ENCODE assay signal across 8 mouse cellular contexts in the genomic region with DNA sequence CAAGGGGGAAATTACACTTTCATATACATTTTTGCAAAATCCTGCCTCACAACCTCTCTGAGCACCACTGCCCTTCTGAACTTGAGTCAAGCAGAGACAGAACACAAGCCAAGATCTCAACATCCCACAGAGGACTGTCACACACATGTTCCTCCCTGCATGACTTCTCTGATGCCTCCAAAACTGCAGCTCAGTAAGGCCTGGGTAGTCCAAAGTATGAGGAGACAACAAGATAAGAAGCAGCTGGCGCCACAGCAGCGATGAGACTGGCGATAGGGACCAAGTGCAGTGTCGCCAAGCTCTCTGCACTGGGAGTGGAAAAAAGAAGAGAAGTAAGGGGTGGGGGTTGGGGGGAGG. TPM values are rescaled to one million over a fixed set of nuclear protein-coding genes. Genes with fewer than 3 reads are reported as not detected.
DNase-seq lines count a peak whose midpoint lies in the region; ATAC-seq and TF ChIP-seq lines count a peak whose summit lies in the region.

No protein-coding gene starts in this region.

- no peak for DNase-seq in heart, adult 11 months
- DNase-seq in CH12.LX (ENCODE audit: extremely low read depth): no peak
- peak; percentile 19 for DNase-seq in embryo, embryonic 11.5 days (ENCODE audit: low read depth, low spot score)
- DNase-seq in lung, postnatal 0 days (ENCODE audit: low spot score): peak; percentile 63
- peak; percentile 29 for DNase-seq in splenic B cell, adult 2 months (ENCODE audit: low read depth, low spot score)
- no peak for DNase-seq in adrenal gland, postnatal 4 days (ENCODE audit: low spot score in 2 of 2)

- H3K36me3 ChIP-seq in heart, embryonic 11.5 days (ENCODE audit: control insufficient read depth, insufficient read depth, low read length): no peaks in the 10 kb centered on the region
- peaks cover 3 to 17% of the 10 kb centered on the region in 2 experiments for H3K36me3 ChIP-seq in CH12.LX (replicated peaks in 1 of 2; ENCODE audit: control insufficient read depth in 1 of 2, insufficient read depth in 1 of 2, low read length in 1 of 2)
- no peaks in the 10 kb centered on the region for H3K36me3 ChIP-seq in intestine, embryonic 15.5 days
- no peaks in the 10 kb centered on the region for H3K36me3 ChIP-seq in lung, postnatal 0 days (ENCODE audit: insufficient read depth, low read length)
- no peaks in the 10 kb centered on the region for H3K36me3 ChIP-seq in splenic B cell, adult 2 months (ENCODE audit: control insufficient read depth, insufficient read depth, low read length, poor library complexity, severe bottlenecking)

- no peak for TF ChIP-seq POLR2A in CH12.LX (IDR thresholded peaks at IDR 0.05; ENCODE audit: low read depth, low read length)

- dilution Hi-C loops in CH12.LX (cut with MboI; ENCODE audit: extremely low pct_ligation_motif_present, extremely low pct_unique_long_range_greater_than_20kb, low sequenced_read_pairs): no loop called here

- peak overlapping the region; percentile 86 for H3K4me2 ChIP-seq in heart, embryonic 11.5 days
- peak overlapping the region; percentile 83 for H3K4me2 ChIP-seq in CH12.LX (ENCODE audit: insufficient read depth, low read depth, poor library complexity, severe bottlenecking)
- H3K4me2 ChIP-seq in intestine, embryonic 15.5 days (replicated peaks): peak overlapping the region; percentile 88
- H3K4me2 ChIP-seq in lung, postnatal 0 days (replicated peaks; ENCODE audit: low read depth, low read length): peak overlapping the region; percentile 85

- in situ Hi-C loops in CH12.LX (cut with MboI; ENCODE audit: low pct_ligation_motif_present, low pct_unique_long_range_greater_than_20kb, low sequenced_read_pairs): loop anchor here (5.0 kb wide), 1 partner anchor 173 kb away; no protein-coding TSS in a partner anchor

- no peaks in the 10 kb centered on the region for H3K27me3 ChIP-seq in heart, embryonic 11.5 days (ENCODE audit: control insufficient read depth, insufficient read depth, low read length)
- no peaks in the 10 kb centered on the region for H3K27me3 ChIP-seq in CH12.LX (replicated peaks)
- no peaks in the 10 kb centered on the region for H3K27me3 ChIP-seq in intestine, embryonic 15.5 days (replicated peaks)
- H3K27me3 ChIP-seq in lung, postnatal 0 days (replicated peaks; ENCODE audit: insufficient read depth, low read length): no peaks in the 10 kb centered on the region
- H3K27me3 ChIP-seq in splenic B cell, adult 2 months (ENCODE audit: control insufficient read depth, insufficient read depth, low read length, poor library complexity, severe bottlenecking): no peaks in the 10 kb centered on the region

- ATAC-seq in heart, embryonic 11.5 days (replicated peaks; ENCODE audit: insufficient number of reproducible peaks, low FRiP score, low TSS enrichment): no peak
- no peak for ATAC-seq in intestine, embryonic 15.5 days
- peak; percentile 43 for ATAC-seq in lung, postnatal 0 days

- WGBS in heart, embryonic 11.5 days (ENCODE audit: insufficient replicate concordance): 3% methylated on average over 4 of the region's 4 CpGs
- WGBS in intestine, embryonic 15.5 days: 10% methylated on average over 4 of the region's 4 CpGs
- WGBS in lung, postnatal 0 days: 2% methylated on average over 4 of the region's 4 CpGs

- no peak for TF ChIP-seq EP300 in CH12.LX (IDR thresholded peaks at IDR 0.05; ENCODE audit: low read length)
- TF ChIP-seq EP300 in lung, postnatal 0 days (IDR thresholded peaks at IDR 0.05): no peak

- no peak overlapping the region for H3K27ac ChIP-seq in heart, embryonic 11.5 days (ENCODE audit: low read depth, low read length)
- H3K27ac ChIP-seq in CH12.LX (ENCODE audit: insufficient read depth, low read depth): peak overlapping the region; percentile 74
- peak overlapping the region; percentile 75 for H3K27ac ChIP-seq in intestine, embryonic 15.5 days
- peak overlapping the region; percentile 85 for H3K27ac ChIP-seq in lung, postnatal 0 days (ENCODE audit: low read length)

- no peak for TF ChIP-seq CTCF in CH12.LX (conservative IDR thresholded peaks at IDR 0.05 in 1 of 2, IDR thresholded peaks at IDR 0.05 in 1 of 2; ENCODE audit: low read depth in 2 of 2, low read length in 2 of 2)
- TF ChIP-seq CTCF in lung, postnatal 0 days (IDR thresholded peaks at IDR 0.05): no peak

- H3K79me2 ChIP-seq in CH12.LX (replicated peaks; ENCODE audit: control insufficient read depth, extremely low read depth, insufficient read depth, poor library complexity, severe bottlenecking): peaks cover 29% of the 10 kb centered on the region

- no peaks in the 10 kb centered on the region for H3K9me3 ChIP-seq in heart, embryonic 11.5 days (replicated peaks; ENCODE audit: control insufficient read depth, low read length)
- H3K9me3 ChIP-seq in CH12.LX (replicated peaks; ENCODE audit: low read length): no peaks in the 10 kb centered on the region
- no peaks in the 10 kb centered on the region for H3K9me3 ChIP-seq in intestine, embryonic 15.5 days
- H3K9me3 ChIP-seq in lung, postnatal 0 days (ENCODE audit: low read length): no peaks in the 10 kb centered on the region

- peak overlapping the region; percentile 78 for H3K4me3 ChIP-seq in heart, embryonic 11.5 days (ENCODE audit: low read depth, low read length)
- peak overlapping the region; percentile 73 to 93 (median 76) for H3K4me3 ChIP-seq in CH12.LX (replicated peaks in 1 of 3; ENCODE audit: low read depth in 2 of 3, low read length in 2 of 3, poor library complexity in 1 of 3)
- H3K4me3 ChIP-seq in intestine, embryonic 15.5 days (replicated peaks): peak overlapping the region; percentile 84
- H3K4me3 ChIP-seq in lung, postnatal 0 days (ENCODE audit: low read depth, low read length): peak overlapping the region; percentile 55

- peak overlapping the region; percentile 75 for H3K9ac ChIP-seq in heart, embryonic 11.5 days (ENCODE audit: low read depth, low read length)
- peak overlapping the region; percentile 86 for H3K9ac ChIP-seq in CH12.LX (ENCODE audit: insufficient read depth, low read depth)
- peak overlapping the region; percentile 67 for H3K9ac ChIP-seq in intestine, embryonic 15.5 days
- H3K9ac ChIP-seq in lung, postnatal 0 days (replicated peaks; ENCODE audit: low read depth): no peak overlapping the region

- TF ChIP-seq RAD21 in CH12.LX (IDR thresholded peaks at IDR 0.05; ENCODE audit: low read depth, low read length): no peak

- H3K4me1 ChIP-seq in heart, embryonic 11.5 days (ENCODE audit: control insufficient read depth, insufficient read depth, low read length): peaks cover 23% of the 10 kb centered on the region
- peaks cover 19 to 50% of the 10 kb centered on the region in 2 experiments for H3K4me1 ChIP-seq in CH12.LX (ENCODE audit: control insufficient read depth in 1 of 2, insufficient read depth in 2 of 2)
- H3K4me1 ChIP-seq in intestine, embryonic 15.5 days (replicated peaks): peaks cover 9% of the 10 kb centered on the region
- H3K4me1 ChIP-seq in lung, postnatal 0 days (ENCODE audit: insufficient read depth, low read depth, low read length): 0 out of 2 replicates have a peak, but pooled peaks cover 4% of the 10 kb centered on the region

TF ChIP-seq in CH12.LX, 34 proteins besides CTCF, POLR2A, EP300 and RAD21:
- peak; percentile 23; the same call in 1 of the 2 replicates for TF ChIP-seq MYC (IDR thresholded peaks at IDR 0.05; ENCODE audit: low read depth, low read length)
- TF ChIP-seq CHD2 (IDR thresholded peaks at IDR 0.05; ENCODE audit: low read length): peak; percentile 38; the same call in 1 of the 2 replicates
- no peak for TF ChIP-seq MAZ (IDR thresholded peaks at IDR 0.05; ENCODE audit: low read depth, low read length)
- 0 out of 2 replicates have a peak, but pooled peaks have one; percentile 2 for TF ChIP-seq MAX (IDR thresholded peaks at IDR 0.05; ENCODE audit: low read length)

RNA-seq across cellular contexts. Expression of gene Nxpe3, which starts 0.6 kb away (rescaled TPM):
- polyA plus RNA-seq in heart, embryonic 11.5 days (2014; fragmentation: Nextera tagmentation; extraction: Ambion mirVana): 0.99 and 1.2 TPM in 2 replicates
- total RNA-seq in CH12.LX (2012; rRNA removed) (10.2 and 12.3 TPM in 2 replicates), CH12.LX (2014; rRNA removed) (4.6 and 5.4 TPM in 2 replicates)
- polyA plus RNA-seq in CH12.LX (2012; ENCODE audit: insufficient read length, low read depth): 9.9 and 10.6 TPM in 2 replicates
- 1.3 and 1.5 TPM in 2 replicates for polyA plus RNA-seq in intestine, embryonic 15.5 days (2015; fragmentation: Nextera tagmentation; extraction: Ambion mirVana)
- 0.47 and 0.71 TPM in 2 replicates for polyA plus RNA-seq in lung, postnatal 0 days (2015; fragmentation: Nextera tagmentation; extraction: Ambion mirVana)
- 1 to 10 TPM; 2.5 to 3.0 TPM for total RNA-seq in adrenal gland, postnatal 4 days (2021)

RNA-seq across cellular contexts. Expression of gene Cep97, which starts 40.1 kb away (rescaled TPM):
- 7.4 and 11.9 TPM in 2 replicates for polyA plus RNA-seq in heart, embryonic 11.5 days (2014; fragmentation: Nextera tagmentation; extraction: Ambion mirVana)
- total RNA-seq in CH12.LX (2012; rRNA removed): 24.9 and 26.9 TPM in 2 replicates
- 27.5 and 28.2 TPM in 2 replicates for total RNA-seq in CH12.LX (2014; rRNA removed)
- 16.9 and 19.2 TPM in 2 replicates for polyA plus RNA-seq in CH12.LX (2012; ENCODE audit: insufficient read length, low read depth)
- 5.9 and 6.7 TPM in 2 replicates for polyA plus RNA-seq in intestine, embryonic 15.5 days (2015; fragmentation: Nextera tagmentation; extraction: Ambion mirVana)
- 3.8 and 4.0 TPM in 2 replicates for polyA plus RNA-seq in lung, postnatal 0 days (2015; fragmentation: Nextera tagmentation; extraction: Ambion mirVana)
- total RNA-seq in adrenal gland, postnatal 4 days (2021): 10 to 100 TPM; 10.8 to 13.0 TPM

RNA-seq across cellular contexts. Expression of gene Nfkbiz, which starts 55.8 kb away (rescaled TPM):
- polyA plus RNA-seq in heart, embryonic 11.5 days (2014; fragmentation: Nextera tagmentation; extraction: Ambion mirVana): 3.5 and 3.7 TPM in 2 replicates
- total RNA-seq in CH12.LX (2012; rRNA removed): 13.9 and 17.1 TPM in 2 replicates
- total RNA-seq in CH12.LX (2014; rRNA removed): 19.7 and 23.7 TPM in 2 replicates
- polyA plus RNA-seq in CH12.LX (2012; ENCODE audit: insufficient read length, low read depth): 11.4 and 13.7 TPM in 2 replicates
- polyA plus RNA-seq in intestine, embryonic 15.5 days (2015; fragmentation: Nextera tagmentation; extraction: Ambion mirVana): 8.7 and 8.8 TPM in 2 replicates
- polyA plus RNA-seq in lung, postnatal 0 days (2015; fragmentation: Nextera tagmentation; extraction: Ambion mirVana): 16.0 and 21.5 TPM in 2 replicates
- 1 to 10 TPM; 6.8 to 7.4 TPM for total RNA-seq in adrenal gland, postnatal 4 days (2021)

Comparison
In these comparisons a context has a peak if more than half of its experiments do, and no peak if none do; other contexts are left out.
1. DNase-seq: peak in embryo, embryonic 11.5 days (single experiment), lung, postnatal 0 days (single experiment) and splenic B cell, adult 2 months (single experiment); none in heart, adult 11 months (single experiment), CH12.LX (single experiment) and adrenal gland, postnatal 4 days (0 of 2).
2. Peak in every context shown above with its lines, with median percentiles within 50 percentile points of each other: H3K4me2 ChIP-seq and H3K4me3 ChIP-seq.